Mouse (Mus musculus): ENCODE data around the gene Gm26938.

The Gm26938 gene

GRCm38 (mm10) chr5:139793338-139794089, 32.7 kb downstream of the Gm26938 start:
- no peak for DNase-seq

GRCm38 (mm10) chr5:139792966-139793337, 33.3 kb downstream of the Gm26938 start:
- DNase-seq = no peak

GRCm38 (mm10) chr5:139792159-139792775, 33.9 kb downstream of the Gm26938 start:
- no peak for DNase-seq

- peak; percentile 99 for DNase-seq
These were observed 34.7 kb downstream of the Gm26938 start, which contains the start of gene Mafk for GRCm38 (mm10) chr5:139791227-139792158. Mafk (plus strand) TSS chr5:139791513.

- DNase-seq = no peak
These were observed 36.7 kb downstream of the Gm26938 start for GRCm38 (mm10) chr5:139789466-139789865.

GRCm38 (mm10) chr5:139781406-139781805, 44.8 kb downstream of the Gm26938 start:
- DNase-seq = no peak

- peak; percentile 75 for DNase-seq
These were observed 49.2 kb downstream of the Gm26938 start for GRCm38 (mm10) chr5:139776966-139777365.

GRCm38 (mm10) chr5:139775216-139775926, 50.8 kb downstream of the Gm26938 start, which contains the start of gene Ints1:
Ints1 (minus strand) TSS chr5:139775674.
- DNase-seq = peak; percentile 98

GRCm38 (mm10) chr5:139768216-139768615, 58.0 kb downstream of the Gm26938 start:
- DNase-seq = no peak

- DNase-seq = peak; percentile 47
These were observed 61.9 kb downstream of the Gm26938 start for GRCm38 (mm10) chr5:139764296-139764695.

- no peak for DNase-seq
These were observed 68.1 kb downstream of the Gm26938 start for GRCm38 (mm10) chr5:139758096-139758495.

All from thymus, postnatal 14 days (tissue).